Mouse (Mus musculus): ENCODE results near the gene Kcnt2.

Kcnt2 gene

DNA sequence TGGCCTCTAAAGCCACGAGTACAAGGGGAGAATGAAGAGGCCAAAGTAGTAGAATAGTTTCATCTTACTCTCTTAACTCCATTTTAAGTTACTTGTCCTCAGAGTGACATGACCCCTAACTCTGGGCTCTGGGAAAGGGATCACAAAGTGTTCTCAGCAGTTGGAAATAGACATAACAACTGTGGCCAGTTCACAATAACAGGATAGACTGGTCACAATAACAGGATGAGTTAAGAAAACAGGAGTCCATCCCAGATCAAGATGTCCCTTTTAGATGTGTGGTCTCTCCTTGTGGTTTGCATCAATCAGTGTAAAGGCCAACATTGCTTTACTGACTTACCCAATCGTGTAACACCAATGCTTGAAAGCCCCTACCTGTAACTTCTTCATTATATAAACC lies 132.8 kb downstream of the Kcnt2 start:
- no peak for DNase-seq (ENCODE audit: low spot score in 2 of 2)

DNA sequence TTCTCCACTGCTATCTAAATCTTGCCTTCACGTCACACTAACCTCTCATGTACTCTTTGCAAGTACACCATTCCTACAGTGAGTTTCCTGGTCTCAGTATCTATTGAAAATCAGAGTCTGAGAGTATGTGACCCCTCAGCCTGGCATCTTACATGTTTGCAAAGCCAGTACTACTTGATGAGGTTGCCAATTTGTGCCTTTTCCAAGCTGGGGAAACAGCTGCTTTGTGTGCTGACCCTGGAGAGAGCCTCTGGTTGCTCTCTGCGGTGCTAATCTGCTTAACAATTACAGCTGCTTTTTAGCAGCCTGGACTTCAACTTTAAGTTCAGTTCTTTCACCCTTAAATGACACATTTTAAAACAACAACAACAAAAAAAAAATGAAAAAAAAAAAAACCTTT lies 133.6 kb downstream of the Kcnt2 start:
- no peak for DNase-seq (ENCODE audit: low spot score in 2 of 2)

DNA sequence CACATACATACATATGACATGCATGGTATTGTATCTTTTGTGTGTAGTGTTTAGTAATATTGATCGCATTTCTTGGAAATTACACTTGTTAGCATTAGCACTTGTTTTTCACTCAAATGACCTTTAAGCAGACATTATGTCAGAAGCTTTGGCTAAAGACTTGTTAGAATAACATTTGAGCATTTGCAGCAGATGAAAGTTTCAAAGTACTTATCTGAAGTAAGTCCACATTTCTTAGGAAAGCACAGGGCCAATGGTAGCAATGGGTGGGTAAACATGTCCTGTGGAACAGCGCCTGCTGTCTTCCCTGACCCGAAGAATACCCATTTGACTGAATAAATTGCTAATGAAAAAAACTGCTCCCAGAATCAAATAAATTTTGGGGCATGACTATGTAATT lies 135.1 kb downstream of the Kcnt2 start:
- no peak for DNase-seq (ENCODE audit: low spot score in 2 of 2)

DNA sequence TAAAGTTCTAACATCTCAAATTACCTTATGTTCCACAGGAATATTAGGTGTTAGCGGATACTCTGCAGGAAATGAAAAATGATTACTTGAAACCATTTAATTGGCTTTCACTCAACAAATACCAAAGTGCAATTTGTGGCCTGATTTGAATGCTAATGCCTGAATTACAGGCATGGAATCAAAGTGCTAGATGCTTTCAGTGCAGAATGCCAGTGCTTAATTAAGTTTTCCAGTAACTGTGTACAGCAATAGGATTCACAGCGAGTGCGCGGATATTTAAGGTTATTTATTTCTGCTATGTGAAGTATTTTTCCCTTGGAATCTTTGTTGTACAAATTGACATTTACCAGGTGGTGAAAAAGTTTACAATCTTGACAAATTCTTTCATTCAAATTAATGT lies 144.3 kb downstream of the Kcnt2 start:
- no peak for DNase-seq (ENCODE audit: low spot score in 2 of 2)

DNA sequence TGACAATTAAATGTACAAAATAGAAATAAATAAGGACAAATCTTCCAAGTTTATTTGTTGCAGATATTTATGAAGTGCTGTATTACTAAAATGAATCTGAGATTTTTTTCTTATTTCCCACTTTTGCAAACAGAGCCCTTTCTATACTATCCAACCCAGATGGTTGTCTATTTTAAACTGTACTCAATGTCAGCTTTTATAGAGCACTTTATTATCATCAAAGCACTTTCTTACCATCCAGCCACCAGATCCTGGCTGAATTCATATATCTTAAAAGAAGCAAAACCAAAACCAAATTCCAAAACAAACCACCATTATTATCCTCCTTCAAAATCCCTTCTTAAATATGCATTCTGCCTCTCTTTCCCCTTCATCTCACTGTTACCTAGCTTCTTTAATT lies 151.8 kb downstream of the Kcnt2 start:
- no peak for DNase-seq (ENCODE audit: low spot score in 2 of 2)

DNA sequence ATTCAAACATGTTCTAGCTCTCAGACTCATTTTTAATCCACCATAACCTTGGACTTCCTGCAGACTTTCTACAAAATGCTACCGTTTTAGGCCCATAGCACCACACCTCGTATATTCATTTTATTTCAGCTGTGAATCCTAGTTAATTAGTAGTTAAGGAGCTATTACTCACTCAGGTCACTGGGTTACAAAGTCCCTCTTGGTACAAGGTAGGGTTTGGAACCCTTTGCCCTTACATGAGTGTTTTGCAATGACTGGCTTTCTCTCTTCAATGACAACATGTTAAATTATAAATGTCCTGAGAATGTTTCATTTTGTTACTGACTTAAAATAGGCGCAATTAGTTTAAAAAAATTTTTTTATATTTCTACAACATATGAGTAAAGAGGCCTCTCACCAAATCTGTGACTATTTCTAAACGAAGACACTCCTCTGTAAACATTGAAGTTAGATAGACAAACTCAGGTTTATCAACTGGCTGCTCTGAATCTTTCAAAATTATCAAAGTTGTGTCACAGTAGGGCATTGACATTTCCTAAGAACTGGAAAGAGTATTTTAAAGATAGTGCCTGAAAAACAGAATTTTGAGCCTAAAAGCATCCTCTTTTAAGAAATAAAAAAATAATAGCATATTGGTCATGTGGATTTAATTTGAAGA lies 160.8 kb downstream of the Kcnt2 start:
- no peak for DNase-seq (ENCODE audit: low spot score in 2 of 2)

DNA sequence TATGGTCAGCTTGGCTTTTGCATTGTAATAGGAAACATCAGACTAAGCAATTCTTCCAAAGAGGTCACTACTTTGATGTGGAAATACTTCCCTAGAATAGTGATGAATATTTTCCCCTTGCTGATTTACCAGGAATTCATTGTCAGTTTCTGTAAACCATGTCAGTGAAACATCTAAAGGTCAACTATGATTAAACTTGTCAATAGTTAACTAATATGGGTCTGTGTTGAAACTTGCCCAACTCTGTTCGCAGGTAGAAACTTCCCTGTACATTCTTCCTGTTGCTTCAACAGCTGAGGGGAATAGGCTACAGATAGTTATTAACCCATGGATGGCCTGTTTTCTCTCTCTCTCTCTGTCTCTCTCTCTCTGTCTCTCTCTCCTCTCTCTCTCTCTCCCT lies 169.8 kb downstream of the Kcnt2 start:
- DNase-seq (ENCODE audit: low spot score in 2 of 2) = no peak

DNA sequence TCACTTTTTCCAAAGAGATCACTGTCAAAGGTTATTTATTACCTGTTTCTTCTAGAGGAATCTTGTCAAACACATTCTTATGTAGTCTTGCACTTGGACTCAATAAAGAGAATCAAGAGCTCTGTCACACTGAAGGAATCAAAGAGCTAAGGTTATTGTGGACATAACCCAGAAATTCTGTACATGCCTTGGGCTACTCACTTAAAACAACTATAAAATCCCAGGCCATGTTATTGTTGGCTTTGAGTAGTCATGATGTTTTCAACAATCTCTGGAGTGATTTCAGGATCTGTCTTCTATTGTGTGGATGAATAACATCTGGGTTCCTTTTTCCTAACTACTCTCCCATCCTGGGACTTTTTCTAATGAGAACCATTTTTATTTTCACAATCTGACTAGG lies 177.0 kb downstream of the Kcnt2 start:
- no peak for DNase-seq (ENCODE audit: low spot score in 2 of 2)

DNA sequence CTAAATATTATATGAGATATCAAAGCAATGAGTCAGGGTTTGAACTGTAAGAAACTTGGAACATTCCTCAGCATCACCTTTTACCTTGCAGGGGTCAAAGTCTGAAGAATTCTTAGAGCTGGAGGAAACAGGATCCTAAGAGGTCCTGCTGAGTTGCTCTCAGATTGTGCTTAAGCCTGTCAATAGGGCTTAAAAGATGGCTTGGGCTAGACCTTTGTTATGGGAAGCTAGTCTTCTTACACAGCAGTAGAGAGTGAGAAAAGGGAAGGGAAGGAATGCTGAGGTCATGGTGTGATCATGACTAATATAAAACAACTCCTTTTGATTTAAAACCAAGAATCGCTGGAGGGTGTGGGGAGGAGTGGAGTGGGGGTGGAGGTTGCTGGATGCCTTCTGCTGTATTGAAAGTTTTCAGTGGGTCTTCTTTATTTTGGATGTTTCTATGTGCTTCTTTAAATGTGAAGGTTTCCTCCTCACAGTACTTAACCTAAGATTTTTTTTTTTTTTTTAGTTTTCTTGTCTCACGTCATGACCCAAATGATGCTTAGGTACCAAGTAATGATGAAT lies 183.4 kb downstream of the Kcnt2 start:
- DNase-seq (ENCODE audit: low spot score in 2 of 2) = no peak

DNA sequence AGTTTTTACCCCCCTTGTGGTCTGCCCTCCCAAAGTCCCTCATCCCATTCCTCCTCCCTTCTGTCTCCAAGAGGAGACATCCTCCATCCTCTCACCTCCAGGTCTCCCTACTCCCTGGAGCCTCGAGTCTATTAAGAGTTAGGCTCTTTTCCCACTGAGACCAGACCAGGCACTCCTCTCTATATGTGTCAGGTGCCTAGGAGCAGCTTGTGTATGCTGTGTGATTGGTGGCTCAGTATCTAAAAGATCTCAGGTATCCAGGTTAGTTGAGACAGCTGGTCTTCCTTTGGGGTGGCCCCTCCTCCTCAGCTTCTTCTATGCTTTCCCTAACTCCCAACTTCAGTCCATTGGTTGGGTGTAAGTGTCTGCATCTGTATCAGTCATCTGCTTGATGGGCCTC lies 186.1 kb downstream of the Kcnt2 start:
- no peak for DNase-seq (ENCODE audit: low spot score in 2 of 2)

DNA sequence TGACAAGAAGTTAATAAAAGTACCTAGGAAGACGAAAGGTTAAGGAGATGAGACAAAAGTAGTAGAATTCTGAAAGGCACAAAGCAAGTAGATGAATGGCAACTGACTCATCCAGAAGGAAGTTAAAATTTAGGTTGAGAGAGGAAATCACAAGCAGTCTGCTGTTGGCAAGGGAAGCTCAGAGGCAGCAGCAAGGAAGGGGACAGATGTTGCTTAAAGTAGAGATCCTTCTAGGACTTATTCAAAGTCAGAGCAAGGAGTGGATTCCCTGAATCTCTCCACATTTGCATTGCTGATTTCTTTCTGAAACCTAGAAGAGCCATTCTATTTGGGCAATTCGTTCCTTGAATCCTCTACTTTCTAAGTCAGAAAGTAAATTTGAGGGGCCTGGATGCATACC lies 188.8 kb downstream of the Kcnt2 start:
- no peak for DNase-seq (ENCODE audit: low spot score in 2 of 2)

DNA sequence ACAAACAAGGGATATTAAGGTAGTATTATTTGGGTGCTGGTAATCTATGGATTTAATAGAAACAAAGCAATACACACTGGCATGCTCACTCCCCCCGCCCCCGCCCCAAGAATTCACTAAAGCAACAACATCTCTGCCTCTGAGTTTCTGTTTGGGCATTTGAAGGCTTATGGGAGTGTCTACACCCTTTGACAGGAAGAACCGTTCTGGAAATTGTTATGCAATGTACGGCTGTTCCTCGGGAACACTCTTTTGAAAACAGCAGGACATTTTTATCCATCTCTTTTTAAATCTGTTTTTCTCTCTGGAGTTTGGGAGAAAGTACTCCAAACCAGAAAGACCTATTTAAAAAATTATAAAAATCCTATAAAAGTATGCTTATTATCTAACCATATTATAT lies 192.2 kb downstream of the Kcnt2 start:
- no peak for DNase-seq (ENCODE audit: low spot score in 2 of 2)

DNA sequence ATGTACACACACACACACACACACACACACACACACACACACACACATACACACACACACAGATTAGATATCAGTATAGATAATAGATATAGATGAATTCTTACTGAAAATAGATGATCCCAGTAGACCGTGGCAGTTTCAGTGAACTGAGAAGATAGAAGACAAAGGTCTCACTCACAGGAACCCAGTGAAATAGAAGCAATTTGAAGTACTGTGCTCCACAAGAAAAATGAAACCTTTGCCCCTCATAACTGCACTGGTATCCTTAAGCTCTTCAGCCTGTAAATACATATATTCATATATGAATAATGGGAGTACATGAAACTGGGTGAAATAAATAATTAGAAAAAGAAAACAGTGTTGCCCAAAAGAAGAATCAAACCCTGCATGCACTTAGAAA lies 197.9 kb downstream of the Kcnt2 start:
- DNase-seq (ENCODE audit: low spot score in 2 of 2) = no peak

DNA sequence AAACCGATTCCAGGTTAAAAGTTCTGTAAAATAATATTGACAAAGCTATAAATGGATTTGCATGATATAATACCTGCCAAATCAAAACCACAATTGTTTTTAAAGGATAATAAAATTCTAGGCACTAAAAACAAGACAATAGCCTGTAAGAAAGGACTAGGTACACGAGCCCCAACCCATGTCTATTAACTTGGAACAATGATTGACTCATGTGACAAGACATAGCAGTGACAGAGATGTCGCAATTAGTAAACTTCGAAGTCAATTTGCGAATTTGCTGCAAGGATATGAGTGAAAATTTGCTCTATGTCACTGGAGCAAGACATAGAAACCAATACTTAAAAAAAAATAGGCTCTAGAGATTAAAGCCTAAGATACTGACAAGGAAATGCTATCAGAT lies 198.4 kb downstream of the Kcnt2 start:
- no peak for DNase-seq (ENCODE audit: low spot score in 2 of 2)

DNA sequence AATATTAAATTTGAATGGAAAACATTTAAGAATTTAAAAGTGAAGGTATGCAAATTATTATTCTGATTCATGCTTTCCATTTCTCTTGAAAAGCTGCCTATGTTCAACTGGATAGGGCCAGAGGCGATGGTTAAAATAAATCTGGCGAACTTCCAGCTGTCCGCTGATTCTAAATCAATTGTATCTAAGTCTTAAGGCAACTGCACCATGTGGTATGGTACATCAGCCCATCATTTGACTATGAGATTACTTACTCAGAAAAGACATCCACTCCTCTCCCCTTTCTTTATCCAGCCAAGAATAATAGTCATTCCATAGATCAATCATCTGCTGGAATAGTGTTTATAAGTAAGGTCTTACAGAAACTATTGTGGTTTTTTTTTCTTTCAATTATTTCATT lies 205.5 kb downstream of the Kcnt2 start:
- DNase-seq (ENCODE audit: low spot score in 2 of 2) = no peak

DNA sequence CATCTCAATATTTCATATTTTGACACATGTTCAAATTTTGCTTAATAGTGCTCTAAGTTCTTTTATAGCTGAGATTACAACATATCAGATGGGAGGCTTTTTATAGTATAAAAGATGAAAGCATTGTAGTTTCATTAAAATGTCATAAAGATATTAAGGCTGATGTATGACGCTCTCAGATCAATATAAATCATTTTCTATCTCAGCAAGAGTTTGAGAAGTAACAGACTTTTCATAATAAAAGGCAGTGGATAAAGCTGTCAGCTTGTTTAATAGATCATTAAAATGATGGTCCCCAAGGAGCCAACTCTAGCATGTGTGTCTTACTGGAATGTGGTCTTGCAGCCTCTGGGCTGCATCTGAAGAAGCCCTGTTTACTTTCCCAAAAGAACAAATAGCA lies 206.0 kb downstream of the Kcnt2 start:
- DNase-seq (ENCODE audit: low spot score in 2 of 2) = no peak

DNA sequence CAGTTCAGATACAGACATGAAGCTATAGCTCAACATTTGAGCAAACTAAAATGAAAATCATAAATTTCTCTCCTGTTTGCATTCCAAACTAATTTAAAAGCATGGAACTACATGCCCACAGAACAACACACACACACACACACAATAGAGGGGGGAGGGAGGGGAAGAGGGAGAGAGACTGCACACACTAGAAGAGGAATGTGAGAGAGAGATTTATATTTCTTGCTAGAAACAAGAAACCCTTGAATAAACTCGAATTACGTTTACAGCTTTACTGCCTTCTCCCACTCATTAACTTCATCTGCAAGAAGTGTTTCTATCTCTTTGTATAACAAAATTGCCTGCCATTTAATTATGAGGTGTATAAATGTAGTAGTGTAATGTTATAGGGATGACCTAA lies 209.9 kb downstream of the Kcnt2 start:
- DNase-seq (ENCODE audit: low spot score in 2 of 2) = no peak

DNA sequence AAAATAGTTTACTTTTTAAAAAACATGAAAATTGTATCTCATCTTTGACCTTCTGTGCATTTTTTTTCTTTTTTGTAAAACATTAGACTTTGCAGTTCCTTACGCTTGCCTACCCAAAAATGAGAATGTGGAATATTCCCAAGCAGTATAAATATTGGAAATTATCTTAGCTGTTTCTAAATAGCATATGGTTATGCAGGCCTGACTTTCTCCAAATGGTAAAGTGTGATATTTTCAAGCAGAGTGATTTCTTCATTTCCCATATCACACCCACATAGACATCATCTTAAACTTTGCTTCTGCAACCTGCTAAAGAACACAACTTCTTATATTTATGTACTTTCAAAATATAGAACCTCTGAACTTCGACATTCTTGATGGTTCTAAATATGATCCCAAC lies 210.9 kb downstream of the Kcnt2 start:
- DNase-seq (ENCODE audit: low spot score in 2 of 2) = no peak

DNA sequence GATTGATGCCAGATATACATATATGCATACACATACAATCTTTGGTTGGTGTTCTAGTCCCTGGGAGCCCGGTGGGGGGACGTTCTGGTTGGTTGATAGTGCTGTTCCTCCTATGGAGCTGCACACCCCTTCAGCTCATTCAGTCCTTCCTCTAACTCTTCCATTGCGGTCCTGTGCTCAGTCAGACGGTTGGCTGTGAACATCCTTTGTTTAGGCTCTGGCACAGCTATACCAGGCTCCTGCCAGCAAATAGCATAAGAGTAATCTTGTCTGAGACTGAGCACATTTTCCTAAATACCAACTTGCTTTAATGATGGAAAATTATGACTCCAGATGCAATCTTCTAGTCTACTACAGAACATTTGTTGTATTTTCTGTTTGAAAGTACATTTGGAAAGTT lies 222.4 kb downstream of the Kcnt2 start:
- DNase-seq (ENCODE audit: low spot score in 2 of 2) = no peak

DNA sequence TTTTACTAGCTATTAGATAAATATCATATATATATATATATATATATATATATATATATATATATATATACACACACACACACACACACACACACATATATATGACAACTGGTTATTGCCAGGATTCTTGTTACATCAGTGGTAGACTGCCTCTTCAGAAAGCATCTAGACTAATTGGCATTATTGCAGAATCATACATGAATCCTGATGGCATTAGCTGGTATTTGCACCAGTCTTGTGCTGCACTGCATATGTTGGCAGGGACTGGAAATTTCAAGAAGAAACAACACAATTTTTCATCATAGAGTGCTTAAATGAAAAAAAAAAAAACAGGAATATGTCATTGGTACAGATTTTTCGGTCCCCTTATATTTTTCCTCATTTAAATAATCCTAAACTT lies 223.6 kb downstream of the Kcnt2 start:
- no peak for DNase-seq (ENCODE audit: low spot score in 2 of 2)

DNA sequence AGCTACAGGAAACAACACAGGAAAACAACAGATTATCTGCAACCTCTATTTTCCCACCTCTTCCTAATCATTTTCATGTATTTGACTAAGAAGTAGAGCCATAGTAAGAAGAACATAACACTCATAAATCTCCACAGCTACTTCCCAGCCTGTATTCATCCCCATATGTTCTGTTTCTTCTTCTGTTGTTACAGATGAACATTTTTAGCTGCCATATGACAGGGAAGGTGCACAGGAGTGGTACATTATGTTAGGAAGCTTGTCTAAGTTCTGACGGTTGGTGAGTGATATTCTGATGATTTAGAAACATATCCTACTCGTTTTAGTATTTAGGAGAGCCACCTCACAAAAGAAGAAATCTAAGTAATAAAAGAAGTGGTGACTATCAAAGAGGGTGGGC lies 231.0 kb downstream of the Kcnt2 start:
- no peak for DNase-seq (ENCODE audit: low spot score in 2 of 2)

DNA sequence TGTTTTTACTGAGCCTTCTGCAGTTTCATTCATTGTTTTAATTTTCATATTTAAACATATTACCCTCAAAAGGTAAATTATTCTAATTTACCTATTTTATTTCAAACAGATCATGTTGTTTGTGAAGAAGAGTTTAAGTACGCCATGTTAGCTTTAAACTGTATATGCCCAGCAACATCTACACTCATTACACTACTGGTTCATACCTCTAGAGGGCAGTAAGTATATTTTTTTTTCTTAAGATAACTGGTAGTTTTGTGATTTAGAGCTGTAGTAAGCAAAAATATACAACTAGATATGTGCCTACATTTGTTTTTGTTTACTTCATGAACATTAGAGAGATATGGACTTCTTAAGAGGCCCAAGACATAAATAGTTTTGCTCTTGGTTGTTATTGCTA lies 238.1 kb downstream of the Kcnt2 start:
- no peak for DNase-seq (ENCODE audit: low spot score in 2 of 2)

DNA sequence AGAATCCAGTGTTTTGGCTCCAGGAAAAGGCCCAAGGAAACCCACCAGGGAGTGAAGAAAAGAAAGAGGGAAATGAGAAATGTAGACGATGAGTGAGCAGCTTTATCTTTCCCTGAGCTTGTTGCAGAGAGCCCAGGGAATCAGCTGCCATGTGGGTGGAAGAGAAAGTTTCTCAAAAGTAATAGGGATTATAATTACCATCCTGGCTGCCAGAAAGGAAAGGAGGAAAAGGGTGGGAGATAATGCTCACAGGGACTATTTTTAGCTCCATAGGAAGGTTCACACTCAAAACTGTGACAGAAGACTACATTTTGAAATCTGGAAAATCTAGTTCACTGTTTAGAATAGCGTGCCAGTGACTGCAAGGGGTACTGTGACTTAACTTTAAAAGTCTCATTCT lies 243.9 kb downstream of the Kcnt2 start:
- DNase-seq (ENCODE audit: low spot score in 2 of 2) = peak; percentile 8 to 12

DNA sequence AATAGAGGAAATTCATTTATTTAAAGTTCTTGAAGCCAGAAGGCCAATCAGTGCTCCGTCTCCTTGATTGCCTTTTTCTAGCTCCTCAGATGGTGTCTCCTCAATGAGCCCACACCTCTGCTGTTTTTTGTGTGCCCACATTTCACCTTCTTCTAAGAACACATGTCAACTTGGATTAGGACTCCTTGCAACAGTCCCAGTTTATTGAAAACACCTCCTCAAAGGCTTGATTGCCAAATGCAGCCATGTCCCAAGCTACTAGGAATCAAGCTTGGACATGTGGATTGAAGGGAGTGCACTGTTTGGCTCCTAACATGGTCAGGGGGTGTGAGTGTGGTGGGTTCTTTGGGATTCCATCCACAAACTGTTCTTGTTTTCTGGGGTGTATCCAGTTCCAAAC lies 245.4 kb downstream of the Kcnt2 start:
- DNase-seq (ENCODE audit: low spot score in 2 of 2) = no peak
